Mouse (Mus musculus) B cell, adult 67 days (primary cell): ENCODE measurements around the gene Olfr774. TPM values are rescaled to one million over a fixed set of nuclear protein-coding genes. Genes with fewer than 3 reads are reported as not detected.

ENCODE experiments used
- total RNA-seq, 2 experiments: library from RNA; stranded (reverse); gene quantifications; 4 replicates each; pipeline ENCODE4 v1.2.4; 2023

The Olfr774 gene
- total RNA-seq = not detected

GRCm38 (mm10) chr10:129235904-129236303 lies at the start of gene Olfr774:
TSS of gene Olfr774 (plus strand) at chr10:129236204.

GRCm38 (mm10) chr10:129187319-129187718 lies 48.7 kb upstream of the Olfr774 start, which contains the start of gene Olfr773:
TSS of gene Olfr773 (minus strand) at chr10:129187419.

DNA sequence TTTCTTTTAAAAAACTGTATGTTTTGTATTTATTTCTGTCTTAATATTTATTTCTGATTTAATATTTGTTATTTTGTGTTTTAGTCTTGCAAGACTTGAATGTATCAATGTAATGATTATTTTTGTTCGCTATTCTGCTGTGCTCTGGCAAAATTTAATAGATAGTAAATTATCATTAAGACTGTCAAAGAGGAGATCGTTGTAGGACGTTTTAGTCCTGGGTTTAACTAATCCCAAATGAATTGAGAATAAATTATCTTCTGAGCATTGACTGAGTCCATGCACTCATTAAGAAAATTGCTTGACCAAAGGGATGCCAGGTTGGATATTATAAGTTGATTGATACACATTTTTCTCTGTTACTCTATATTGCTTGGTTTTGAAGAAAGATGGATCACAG lies 12.1 kb downstream of the Olfr774 start, which contains the start of gene Olfr775:
TSS of gene Olfr775 (plus strand) at position 301 of the 400 bp plus-strand sequence.

DNA sequence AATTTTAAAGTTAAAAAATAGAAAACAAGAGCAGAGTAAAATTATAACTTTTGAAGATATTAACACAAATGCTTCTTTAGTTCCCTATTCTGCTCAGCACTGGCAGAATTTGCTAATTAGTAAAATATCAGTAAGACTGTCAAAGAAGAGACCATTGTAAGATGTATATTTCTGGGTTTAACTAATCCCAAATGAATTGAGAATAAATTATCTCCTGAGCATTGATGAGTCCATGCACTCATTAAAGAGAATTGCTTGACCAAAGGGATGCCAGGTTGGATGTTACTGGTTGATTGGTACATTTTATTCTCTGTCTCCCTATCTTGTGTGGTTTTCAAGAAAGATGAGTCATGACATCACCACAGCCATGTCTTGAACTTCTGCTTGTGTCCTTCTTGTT lies 22.8 kb downstream of the Olfr774 start, which contains the start of gene Olfr776:
TSS of gene Olfr776 (plus strand) at position 301 of the 400 bp plus-strand sequence.

DNA sequence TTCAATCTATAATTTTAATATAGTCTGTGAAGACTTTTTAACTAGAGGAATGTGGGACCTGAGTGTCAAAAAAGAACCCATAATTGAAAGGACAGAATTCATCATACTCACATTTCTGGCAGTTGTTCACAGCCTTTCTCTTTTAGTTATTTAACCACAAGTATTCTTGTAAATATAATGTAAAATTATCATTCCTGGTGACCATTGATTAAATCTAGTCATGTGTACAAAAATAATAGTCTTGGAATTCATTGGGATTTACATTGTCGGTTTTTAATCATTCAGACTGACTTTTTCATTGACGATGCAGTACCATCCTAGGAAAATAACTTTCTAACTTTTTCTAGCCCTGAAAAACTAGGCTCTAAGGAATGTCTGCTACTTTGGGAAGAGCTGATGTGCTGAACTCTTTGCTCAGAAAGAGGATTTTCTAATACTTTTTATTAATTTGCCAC lies 35.1 kb downstream of the Olfr774 start, which contains the start of gene Olfr777:
TSS of gene Olfr777 (minus strand) at position 405 of the 455 bp plus-strand sequence.

Other genes starting within 250 kb of the Olfr774 start
- gene Olfr9, start 246.8 kb upstream of the Olfr774 start, total RNA-seq = not detected
- not detected for gene Olfr763, start 225.4 kb upstream of the Olfr774 start, total RNA-seq
- gene Olfr764-ps1, start 196.3 kb upstream of the Olfr774 start, total RNA-seq = not detected
- not detected for gene Olfr765, start 186.2 kb upstream of the Olfr774 start, total RNA-seq
- not detected for gene Olfr766-ps1, start 167.2 kb upstream of the Olfr774 start, total RNA-seq
- not detected for gene Olfr767, start 153.3 kb upstream of the Olfr774 start, total RNA-seq
- not detected for gene Olfr768, start 136.8 kb upstream of the Olfr774 start, total RNA-seq
- not detected for gene Olfr769, start 118.3 kb upstream of the Olfr774 start, total RNA-seq
- gene Olfr770, start 97.2 kb upstream of the Olfr774 start, total RNA-seq = not detected
- gene Olfr771, start 71.5 kb upstream of the Olfr774 start, total RNA-seq = not detected
- gene Olfr772, start 58.3 kb upstream of the Olfr774 start, total RNA-seq = not detected
- not detected for gene Olfr773, start 48.8 kb upstream of the Olfr774 start, total RNA-seq
- gene Olfr775, start 12.2 kb downstream of the Olfr774 start, total RNA-seq = not detected
- not detected for gene Olfr776, start 22.9 kb downstream of the Olfr774 start, total RNA-seq
- gene Olfr777, start 35.3 kb downstream of the Olfr774 start, total RNA-seq = not detected
- gene Olfr780, start 81.9 kb downstream of the Olfr774 start, total RNA-seq = not detected
- gene Olfr781, start 92.7 kb downstream of the Olfr774 start, total RNA-seq = not detected
- not detected for gene Olfr782, start 112.6 kb downstream of the Olfr774 start, total RNA-seq
- gene Olfr784, start 147.9 kb downstream of the Olfr774 start, total RNA-seq = not detected
- gene Olfr785, start 169.2 kb downstream of the Olfr774 start, total RNA-seq = not detected
- not detected for gene Olfr786, start 191.1 kb downstream of the Olfr774 start, total RNA-seq
- not detected for gene Olfr787, start 225.7 kb downstream of the Olfr774 start, total RNA-seq
- not detected for gene Olfr788, start 234.8 kb downstream of the Olfr774 start, total RNA-seq
- not detected for gene Olfr789, start 248.5 kb downstream of the Olfr774 start, total RNA-seq